Mouse (Mus musculus): ENCODE data around the gene Fblim1.

DNA sequence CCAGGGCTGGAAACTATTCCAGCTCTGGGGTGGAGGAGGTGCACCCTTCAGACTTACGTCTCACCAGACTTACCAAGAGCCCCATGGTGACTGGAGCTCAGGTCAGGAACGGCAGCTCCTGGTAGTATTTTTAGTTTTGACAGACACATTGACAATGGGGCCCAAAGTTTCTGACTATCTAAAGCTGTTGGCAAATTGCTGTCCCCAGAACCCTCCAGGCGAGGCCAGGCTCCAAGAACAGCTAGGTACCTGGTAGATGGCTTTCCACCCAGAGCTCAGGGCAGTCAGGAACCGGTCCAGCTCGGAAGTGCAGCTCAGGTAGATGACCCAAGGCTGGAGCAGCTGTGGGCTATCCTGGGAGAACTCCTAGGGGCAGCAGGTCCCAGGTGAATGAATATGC lies 21.6 kb upstream of the Fblim1 start:
- no peak for TF ChIP-seq TCF3 (IDR thresholded peaks at IDR 0.05; ENCODE audit: insufficient read length, low read depth)
- no peak for TF ChIP-seq POLR2A (IDR thresholded peaks at IDR 0.05; ENCODE audit: insufficient read length, low read depth)
- TF ChIP-seq MYOG (IDR thresholded peaks at IDR 0.05; ENCODE audit: control insufficient read depth in 1 of 3, insufficient read depth in 1 of 3, insufficient read length in 2 of 3, low read depth in 2 of 3) = no peak
- TF ChIP-seq REST (IDR thresholded peaks at IDR 0.05; ENCODE audit: insufficient read depth, insufficient read length) = no peak
- TF ChIP-seq POLR2AphosphoS2 (IDR thresholded peaks at IDR 0.05; ENCODE audit: insufficient read length, low read depth) = no peak
